Mouse (Mus musculus): Measurements from ENCODE around the gene Tapbp.

Tapbp gene

DNA sequence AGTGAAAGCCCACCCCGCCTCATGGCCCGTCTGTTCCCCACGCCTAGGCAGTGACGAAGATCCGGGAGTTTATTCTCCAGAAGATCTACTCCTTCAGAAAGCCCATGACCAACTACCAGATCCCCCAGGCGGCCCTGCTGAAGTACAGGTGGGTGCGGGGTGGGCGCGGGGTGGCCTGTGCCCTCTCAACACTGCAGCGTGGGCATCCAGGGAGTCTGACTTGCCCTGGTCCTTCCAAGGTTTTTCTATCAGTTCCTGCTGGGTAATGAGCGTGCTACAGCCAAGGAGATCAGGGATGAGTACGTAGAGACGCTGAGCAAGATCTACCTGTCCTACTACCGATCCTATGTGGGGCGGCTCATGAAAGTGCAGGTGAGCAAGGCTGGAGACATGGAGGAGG is 44.2 kb downstream of the Tapbp start:
- no peak for ATAC-seq (ENCODE audit: insufficient number of reproducible peaks, low FRiP score, low TSS enrichment)

DNA sequence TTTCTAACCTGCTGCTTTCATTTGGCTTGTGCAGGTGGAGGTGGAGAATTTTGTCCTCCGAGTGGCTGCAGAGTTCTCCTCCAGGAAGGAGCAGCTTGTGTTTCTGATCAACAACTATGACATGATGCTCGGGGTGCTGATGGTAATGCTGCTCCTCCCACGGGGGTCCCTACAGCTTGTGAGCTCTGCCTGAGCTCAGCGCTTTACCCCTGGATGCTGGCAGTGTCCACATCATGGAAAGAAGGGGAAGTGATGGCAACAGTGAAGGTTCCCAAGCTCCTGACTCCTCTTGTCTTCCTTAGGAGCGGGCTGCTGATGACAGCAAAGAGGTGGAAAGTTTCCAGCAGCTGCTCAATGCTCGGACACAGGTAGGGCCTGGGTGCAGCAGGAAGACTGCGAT is 47.2 kb downstream of the Tapbp start:
- ATAC-seq (ENCODE audit: insufficient number of reproducible peaks, low FRiP score, low TSS enrichment) = no peak

DNA sequence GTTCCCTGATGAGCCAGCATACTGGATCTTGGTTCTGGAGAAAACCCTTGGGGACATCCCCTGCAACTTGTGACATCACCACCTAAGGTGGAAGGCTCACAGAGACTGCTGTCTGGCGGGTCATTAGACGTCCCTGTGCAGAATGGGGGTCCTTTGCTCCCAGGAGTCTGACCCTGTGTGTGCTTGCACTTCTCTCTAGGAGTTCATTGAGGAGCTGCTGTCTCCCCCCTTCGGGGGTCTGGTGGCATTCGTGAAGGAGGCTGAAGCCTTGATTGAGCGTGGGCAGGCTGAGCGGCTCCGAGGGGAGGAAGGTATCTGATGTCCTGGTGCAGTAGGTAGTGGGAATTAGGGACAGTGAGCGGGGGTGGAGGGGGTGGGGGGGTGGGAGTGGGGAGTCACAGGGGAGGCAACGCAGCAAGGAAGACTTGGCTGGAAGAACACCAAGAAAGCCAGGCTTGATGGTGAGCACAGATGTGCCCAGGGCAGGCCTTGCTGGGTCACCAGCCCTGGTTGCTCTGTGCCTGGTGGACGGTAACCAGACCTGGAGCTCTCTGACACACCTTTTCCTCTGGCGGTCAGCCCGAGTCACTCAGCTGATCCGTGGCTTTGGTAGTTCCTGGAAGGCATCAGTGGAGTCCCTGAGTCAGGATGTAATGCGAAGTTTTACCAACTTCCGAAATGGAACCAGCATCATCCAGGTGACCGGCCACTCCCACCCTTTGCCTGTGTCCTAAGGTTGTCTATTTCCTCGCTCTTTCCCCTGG is 49.6 kb downstream of the Tapbp start:
- no peak for ATAC-seq (ENCODE audit: insufficient number of reproducible peaks, low FRiP score, low TSS enrichment)

DNA sequence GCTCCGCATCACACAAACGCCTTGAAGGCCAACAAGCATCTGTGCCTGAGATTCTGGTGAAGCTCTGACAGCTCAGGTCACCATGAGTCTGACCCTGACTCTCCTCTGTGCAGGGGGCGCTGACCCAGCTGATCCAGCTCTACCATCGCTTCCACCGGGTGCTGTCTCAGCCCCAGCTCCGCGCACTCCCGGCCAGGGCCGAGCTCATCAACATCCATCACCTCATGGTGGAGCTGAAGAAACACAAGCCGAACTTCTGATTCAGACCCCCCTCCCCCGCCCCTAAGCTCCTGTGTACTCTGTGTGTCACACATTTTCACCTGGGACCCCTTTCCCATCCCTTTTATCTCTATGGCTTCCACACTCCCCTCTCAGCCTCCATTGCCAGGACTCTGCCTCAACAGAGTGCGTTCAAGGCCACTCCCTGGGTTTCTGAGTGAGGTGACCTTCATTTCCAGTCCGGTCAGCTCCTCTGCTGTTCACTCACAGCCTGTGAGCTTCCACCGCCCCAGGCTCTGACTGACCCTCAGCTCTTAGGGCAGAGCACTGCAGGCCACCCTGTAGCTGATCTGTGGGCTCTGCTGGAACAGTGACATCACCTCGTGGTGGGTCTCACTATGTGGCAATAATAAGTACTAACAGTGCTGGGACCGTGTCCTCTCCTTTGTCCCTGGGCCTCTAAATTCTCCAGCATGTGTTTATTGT is 50.3 kb downstream of the Tapbp start:
- ATAC-seq (ENCODE audit: insufficient number of reproducible peaks, low FRiP score, low TSS enrichment) = no peak

DNA sequence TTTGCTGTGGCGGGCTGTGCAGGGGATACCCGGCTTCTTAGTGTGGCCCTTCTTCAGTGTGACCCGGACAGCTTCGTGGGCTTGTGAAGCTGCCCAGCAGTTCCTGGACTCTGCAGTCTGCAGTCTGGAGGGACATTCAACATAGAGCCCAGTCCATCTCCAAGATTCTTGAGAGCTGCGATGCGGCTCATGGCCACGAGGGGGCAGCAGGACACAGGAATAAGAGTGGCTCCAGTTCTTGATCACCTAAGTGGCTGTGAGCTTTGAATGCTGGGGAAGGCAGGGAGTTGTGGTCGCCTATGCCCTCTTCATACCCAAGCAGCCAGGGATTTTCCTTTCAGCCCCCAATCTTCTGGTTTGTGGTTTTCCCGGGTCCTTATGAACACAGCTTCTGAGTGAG is 52.8 kb downstream of the Tapbp start:
- peak; percentile 61; the same call in 1 of the 2 replicates for ATAC-seq (ENCODE audit: insufficient number of reproducible peaks, low FRiP score, low TSS enrichment)

DNA sequence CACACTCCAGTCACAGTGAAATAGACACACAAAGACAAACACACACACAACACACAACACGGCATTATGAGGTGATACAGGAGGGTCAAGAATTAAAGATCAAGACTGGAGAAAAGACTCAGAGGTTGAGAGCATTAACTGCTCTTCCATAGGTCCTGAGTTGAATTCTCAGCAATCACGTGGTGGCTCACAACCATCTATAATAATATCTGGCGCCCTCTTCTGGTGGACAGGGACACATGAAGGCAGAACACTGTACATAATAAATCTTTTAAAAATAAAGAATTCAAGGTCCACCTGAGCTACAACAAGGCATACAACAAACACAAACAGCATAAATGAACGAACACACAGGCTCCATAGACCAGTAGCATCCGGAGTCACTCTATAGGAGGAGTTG is 53.2 kb downstream of the Tapbp start:
- peak; percentile 31; the same call in 1 of the 2 replicates for ATAC-seq (ENCODE audit: insufficient number of reproducible peaks, low FRiP score, low TSS enrichment)

DNA sequence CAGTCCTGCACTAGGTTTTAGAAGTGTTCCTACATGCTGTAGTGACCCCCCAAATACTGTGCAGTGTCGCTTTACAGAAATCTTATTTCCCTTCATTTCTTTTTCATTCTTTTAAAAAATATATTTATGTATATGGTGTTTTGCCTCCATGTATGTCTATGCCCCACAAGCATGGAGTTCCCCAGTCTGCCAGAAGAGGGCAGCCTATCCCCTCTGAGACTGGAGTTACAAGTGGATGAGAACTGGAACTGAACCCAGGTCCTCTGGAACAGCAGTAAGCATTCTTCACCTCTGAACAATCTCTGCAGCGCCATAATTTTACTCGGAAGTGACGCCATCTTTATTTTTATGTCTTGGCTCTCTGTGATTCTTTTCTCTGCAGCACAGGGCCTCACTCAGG is 53.7 kb downstream of the Tapbp start:
- no peak for ATAC-seq (ENCODE audit: insufficient number of reproducible peaks, low FRiP score, low TSS enrichment)

DNA sequence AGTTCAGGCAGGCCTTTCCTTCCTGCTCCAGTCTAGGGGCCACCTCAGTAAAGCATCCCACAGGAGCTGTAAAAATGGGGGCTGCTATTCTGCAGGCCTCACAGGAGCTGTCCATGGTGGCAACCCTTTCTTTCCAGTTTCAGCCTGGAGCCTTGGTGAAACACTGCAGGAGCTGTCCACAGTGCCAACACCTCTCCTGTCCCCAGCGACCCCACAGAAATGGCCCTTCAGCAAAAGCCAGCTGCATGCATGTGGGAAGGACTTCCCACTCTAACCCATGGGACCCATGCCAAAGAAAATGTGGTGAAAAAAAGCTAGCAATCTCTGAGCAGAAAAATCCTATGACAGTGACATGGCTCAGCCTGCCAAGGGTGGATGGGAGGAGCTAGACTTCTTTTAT is 57.0 kb downstream of the Tapbp start:
- ATAC-seq (ENCODE audit: insufficient number of reproducible peaks, low FRiP score, low TSS enrichment) = no peak

DNA sequence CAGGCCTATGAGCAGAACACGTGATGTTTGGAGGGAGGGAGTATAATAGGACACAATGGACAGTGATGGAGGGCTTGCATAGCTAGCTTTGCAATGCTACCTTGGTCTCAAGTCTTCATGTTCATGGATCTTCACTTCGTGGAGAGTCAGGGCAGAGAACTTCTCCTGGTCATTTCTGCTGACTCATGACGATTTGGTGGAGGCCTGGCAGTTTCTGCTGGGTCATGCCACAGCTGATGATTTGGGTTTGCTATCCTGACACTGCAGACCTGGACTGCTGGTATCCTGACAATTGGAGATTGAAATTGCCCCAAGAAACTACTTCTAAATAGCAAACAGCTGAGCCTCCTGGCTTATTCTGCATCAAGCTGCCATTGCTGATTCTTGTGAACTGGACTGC is 57.9 kb downstream of the Tapbp start:
- no peak for ATAC-seq (ENCODE audit: insufficient number of reproducible peaks, low FRiP score, low TSS enrichment)

DNA sequence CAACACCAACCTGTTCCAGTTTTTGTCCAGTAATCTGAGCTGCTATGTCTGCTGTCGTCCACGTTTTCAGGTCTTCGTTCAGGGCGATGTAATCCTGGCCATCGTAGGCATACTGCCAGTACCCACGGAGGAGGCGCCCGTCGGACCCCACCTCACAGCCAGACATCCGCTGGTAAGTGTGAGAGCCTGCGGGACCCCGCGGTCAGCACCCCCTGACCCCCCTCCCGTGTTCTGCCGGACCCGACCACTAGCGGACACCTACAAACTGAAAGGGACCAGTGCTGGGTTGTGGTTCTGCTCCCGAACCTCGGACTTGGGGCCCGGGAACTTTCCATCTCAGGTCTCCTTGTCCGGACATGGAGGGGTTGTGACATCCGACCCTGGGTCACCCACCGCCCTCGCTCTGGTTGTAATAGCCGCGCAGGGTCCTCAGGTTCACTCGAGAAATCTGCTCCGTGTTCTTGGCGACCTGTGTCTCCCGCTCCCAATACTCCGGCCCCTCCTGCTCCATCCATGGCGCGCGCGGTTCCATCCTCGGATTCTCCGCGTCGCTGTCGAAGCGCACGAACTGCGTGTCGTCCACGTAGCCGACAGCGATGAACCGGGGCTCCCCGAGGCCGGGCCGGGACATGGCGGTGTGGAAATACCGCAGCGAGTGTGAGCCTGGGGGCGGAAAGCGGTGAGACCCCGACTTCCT is 62.3 kb downstream of the Tapbp start:
- ATAC-seq (ENCODE audit: insufficient number of reproducible peaks, low FRiP score, low TSS enrichment) = no peak

DNA sequence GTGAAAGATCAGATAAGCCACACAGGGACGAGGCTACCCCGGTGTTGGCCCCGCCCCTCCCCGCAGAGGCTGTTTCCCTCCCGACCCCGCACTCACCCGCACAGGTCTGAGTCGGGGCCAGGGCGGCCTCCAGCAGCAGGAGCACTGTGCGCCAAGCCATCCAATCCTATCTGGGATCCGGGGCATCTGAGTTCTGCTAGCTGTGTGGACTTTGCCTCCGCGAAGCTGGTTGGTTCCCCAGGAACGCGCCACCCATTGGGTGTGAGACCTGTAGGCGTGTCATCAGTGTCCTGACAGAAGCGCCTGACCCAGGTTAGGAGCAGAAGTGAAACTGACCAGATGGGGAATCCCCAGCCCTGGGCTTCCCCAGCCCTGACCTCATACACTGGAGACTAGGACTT is 62.9 kb downstream of the Tapbp start:
- peak; percentile 96 for ATAC-seq (ENCODE audit: insufficient number of reproducible peaks, low FRiP score, low TSS enrichment)

Data from cerebellum, adult (tissue).